Mouse (Mus musculus): ENCODE data around the gene Gatm. TPM values are rescaled to one million over a fixed set of nuclear protein-coding genes. Genes with fewer than 3 reads are reported as not detected.

The Gatm gene
- total and polyA plus RNA-seq, 3 experiments: 3.1 to 4.4 (median 3.3) TPM

DNA sequence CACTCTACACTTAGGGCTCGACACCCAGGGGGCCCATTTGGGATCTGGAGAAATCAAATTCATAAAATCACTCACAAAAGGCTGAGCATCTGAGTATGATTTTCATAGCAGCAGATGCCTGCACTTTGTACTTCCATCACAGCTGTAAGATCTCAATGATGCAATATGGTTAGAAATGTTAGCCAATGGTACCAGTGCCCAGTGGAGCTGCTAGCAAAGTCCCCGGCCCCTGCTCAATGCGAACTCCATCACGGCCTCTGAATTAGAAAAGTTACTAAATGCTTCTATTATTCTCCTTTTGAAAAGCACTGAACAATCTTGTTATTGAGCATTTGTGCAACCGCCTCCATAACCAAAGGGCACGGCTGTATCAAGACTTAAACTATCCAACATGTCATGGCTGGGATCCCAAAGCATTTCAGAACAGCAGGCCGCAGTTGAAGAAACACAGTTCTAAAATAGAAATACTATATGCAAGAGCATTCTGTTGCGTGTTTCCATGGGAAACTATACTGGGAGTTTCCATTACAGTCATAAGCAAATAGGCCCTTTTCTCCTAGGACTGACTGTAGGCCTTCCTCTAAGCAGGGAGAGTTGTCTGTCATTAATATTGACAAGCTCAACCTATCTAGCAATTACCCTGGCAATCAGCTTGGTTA, 23.1 kb downstream of the Gatm start:
- no peak overlapping the region for H3K4me3 ChIP-seq
- no peaks in the 10 kb centered on the region for H3K27me3 ChIP-seq (ENCODE audit: control insufficient read depth, insufficient read depth, low read length)
- 87% methylated on average over 8 of the region's 8 CpGs for WGBS
- no peaks in the 10 kb centered on the region for H3K4me1 ChIP-seq (ENCODE audit: control insufficient read depth, insufficient read depth, low read length)
- no peaks in the 10 kb centered on the region for H3K79me2 ChIP-seq (replicated peaks; ENCODE audit: control insufficient read depth, insufficient read depth, low read length)
- intact Hi-C loops (cut with DNase I): no loop called here
- no peak for TF ChIP-seq CTCF (IDR thresholded peaks at IDR 0.05)
- TF ChIP-seq POLR2A (IDR thresholded peaks at IDR 0.05; ENCODE audit: insufficient read depth, low read depth, low read length): no peak
- TF ChIP-seq EP300 (IDR thresholded peaks at IDR 0.05; ENCODE audit: insufficient read depth, low read depth, low read length): no peak
- DNase-seq: no peak
- H3K36me3 ChIP-seq (ENCODE audit: control insufficient read depth, insufficient read depth, low read length): no peaks in the 10 kb centered on the region
- no peak overlapping the region for H3K27ac ChIP-seq
- no peak overlapping the region for H3K9ac ChIP-seq (ENCODE audit: low read depth, low read length)

DNA sequence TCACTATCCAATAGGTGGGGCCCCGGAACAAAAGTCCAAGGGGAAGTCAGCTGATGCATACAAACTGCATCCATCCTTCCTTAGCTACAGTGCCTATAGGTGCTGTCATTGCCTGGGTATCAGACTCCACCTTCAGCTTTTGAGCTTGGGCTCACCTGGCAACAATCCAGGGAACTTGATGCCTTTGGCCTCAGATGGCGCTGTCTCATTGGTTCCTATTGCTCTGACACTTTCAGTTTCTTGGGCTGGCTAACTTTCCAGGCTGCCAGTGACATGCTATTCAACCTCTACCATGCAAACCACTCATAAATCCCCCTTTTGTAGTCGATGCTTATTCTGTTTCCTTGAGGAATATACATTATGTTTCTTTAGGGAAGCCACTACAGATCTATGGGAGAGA, 24.8 kb downstream of the Gatm start:
- Histone ChIP-seq H3K79me2 (replicated peaks; ENCODE audit: control insufficient read depth, insufficient read depth, low read length) (no peaks in the 10 kb centered on the region), H3K4me1 (ENCODE audit: control insufficient read depth, insufficient read depth, low read length) (peaks cover 5% of the 10 kb centered on the region), H3K27me3 (ENCODE audit: control insufficient read depth, insufficient read depth, low read length) (no peaks in the 10 kb centered on the region), H3K9ac (ENCODE audit: low read depth, low read length) (no peak overlapping the region), H3K27ac (no peak overlapping the region), H3K36me3 (ENCODE audit: control insufficient read depth, insufficient read depth, low read length) (no peaks in the 10 kb centered on the region), H3K4me3 (no peak overlapping the region)
- intact Hi-C loops (cut with DNase I): no loop called here
- DNase-seq: no peak
- no peak for TF ChIP-seq EP300 (IDR thresholded peaks at IDR 0.05; ENCODE audit: insufficient read depth, low read depth, low read length)
- TF ChIP-seq CTCF (IDR thresholded peaks at IDR 0.05): no peak
- no peak for TF ChIP-seq POLR2A (IDR thresholded peaks at IDR 0.05; ENCODE audit: insufficient read depth, low read depth, low read length)
- 65% methylated on average over 3 of the region's 3 CpGs for WGBS

DNA sequence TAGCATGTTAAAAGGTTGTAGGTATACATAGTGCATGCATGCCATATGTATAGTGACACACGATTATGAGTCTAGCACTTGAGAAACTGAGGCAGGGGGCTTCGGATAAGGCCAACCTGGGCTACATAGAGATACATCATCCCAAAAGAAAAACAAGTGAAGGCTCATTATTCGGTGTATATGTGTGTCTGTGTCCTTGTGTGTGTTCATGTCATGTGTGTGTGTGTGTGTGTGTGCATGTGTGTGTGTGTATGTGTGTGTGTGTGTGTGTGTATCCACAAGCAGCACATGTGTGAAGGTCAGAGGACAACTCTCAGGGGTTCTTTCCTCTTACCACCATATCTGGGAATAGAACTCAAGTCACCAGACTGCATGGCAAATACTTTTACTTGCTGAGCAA, 28.8 kb downstream of the Gatm start:
- H3K9ac ChIP-seq (ENCODE audit: low read depth, low read length): no peak overlapping the region
- no peaks in the 10 kb centered on the region for H3K27me3 ChIP-seq (ENCODE audit: control insufficient read depth, insufficient read depth, low read length)
- intact Hi-C loops (cut with DNase I): no loop called here
- H3K4me3 ChIP-seq: no peak overlapping the region
- no peaks in the 10 kb centered on the region for H3K36me3 ChIP-seq (ENCODE audit: control insufficient read depth, insufficient read depth, low read length)
- H3K27ac ChIP-seq: peak overlapping the region; percentile 50; the same call in 1 of the 2 replicates
- no peaks in the 10 kb centered on the region for H3K79me2 ChIP-seq (replicated peaks; ENCODE audit: control insufficient read depth, insufficient read depth, low read length)
- TF ChIP-seq POLR2A (IDR thresholded peaks at IDR 0.05; ENCODE audit: insufficient read depth, low read depth, low read length): no peak
- 81% methylated on average over 3 of the region's 3 CpGs for WGBS
- H3K4me1 ChIP-seq (ENCODE audit: control insufficient read depth, insufficient read depth, low read length): peaks cover 6% of the 10 kb centered on the region
- no peak for DNase-seq

DNA sequence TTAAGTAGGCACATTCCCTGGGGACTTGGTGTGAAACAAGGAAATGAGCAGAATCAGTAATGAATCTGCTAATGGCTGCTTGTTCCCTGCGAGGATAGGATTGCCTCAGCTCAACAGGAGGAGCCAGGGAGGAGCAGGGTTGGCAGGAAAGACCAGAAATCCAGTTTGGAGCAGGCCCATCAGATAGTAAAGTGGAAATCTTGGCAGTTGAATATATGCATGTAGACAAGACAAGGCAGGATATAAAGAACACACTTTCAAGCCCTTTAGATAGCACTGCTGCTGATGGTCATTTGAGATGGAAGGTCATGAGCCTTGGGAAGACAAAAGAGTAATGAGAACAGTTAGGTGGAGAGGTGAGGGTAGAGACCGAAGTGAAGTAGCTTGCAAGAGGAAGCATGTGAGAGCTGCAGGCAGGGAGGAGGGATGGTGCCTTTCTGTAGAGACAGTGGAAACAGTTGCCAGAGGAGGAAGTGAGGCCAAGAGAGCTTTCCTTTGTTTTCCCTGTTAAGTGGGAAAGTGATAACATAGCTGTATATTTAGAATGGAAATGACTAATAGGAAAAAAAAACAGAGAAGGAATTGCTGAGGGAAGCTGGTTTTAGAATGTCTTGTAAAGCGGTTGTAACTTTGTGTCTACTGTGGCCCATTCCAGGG, 29.6 kb downstream of the Gatm start:
- H3K27ac ChIP-seq: peak overlapping the region; percentile 50
- peaks cover 6% of the 10 kb centered on the region for H3K4me1 ChIP-seq (ENCODE audit: control insufficient read depth, insufficient read depth, low read length)
- no peaks in the 10 kb centered on the region for H3K79me2 ChIP-seq (replicated peaks; ENCODE audit: control insufficient read depth, insufficient read depth, low read length)
- WGBS: 10% methylated on average over 3 of the region's 3 CpGs
- no peaks in the 10 kb centered on the region for H3K27me3 ChIP-seq (ENCODE audit: control insufficient read depth, insufficient read depth, low read length)
- TF ChIP-seq CTCF (IDR thresholded peaks at IDR 0.05) (no peak), POLR2A (IDR thresholded peaks at IDR 0.05; ENCODE audit: insufficient read depth, low read depth, low read length) (no peak), EP300 (IDR thresholded peaks at IDR 0.05; ENCODE audit: insufficient read depth, low read depth, low read length) (no peak)
- no peak overlapping the region for H3K4me3 ChIP-seq
- no peak overlapping the region for H3K9ac ChIP-seq (ENCODE audit: low read depth, low read length)
- no peaks in the 10 kb centered on the region for H3K36me3 ChIP-seq (ENCODE audit: control insufficient read depth, insufficient read depth, low read length)
- peak in 1 of 2 experiments; percentile 56 for DNase-seq
- intact Hi-C loops (cut with DNase I): no loop called here

DNA sequence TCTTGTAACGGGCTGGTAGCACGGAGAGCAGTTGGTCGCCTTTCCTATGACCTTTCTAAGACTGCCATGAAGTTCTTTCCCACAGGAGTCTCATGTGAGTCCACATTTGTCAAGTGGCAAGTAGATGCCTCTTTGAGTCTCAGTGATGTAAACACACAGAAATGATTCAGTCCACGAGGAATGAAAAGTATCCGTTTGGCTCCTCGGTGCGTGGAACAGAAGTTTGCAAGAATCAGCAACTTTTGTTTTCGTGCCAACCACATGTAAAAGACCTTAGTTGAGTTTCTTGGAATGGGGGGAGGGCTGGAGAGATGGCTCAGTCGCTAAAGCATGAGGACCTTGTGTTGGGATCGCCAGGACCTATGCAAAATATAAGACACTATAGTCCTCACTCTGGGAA, 30.7 kb downstream of the Gatm start:
- 47% methylated on average over 10 of the region's 10 CpGs for WGBS
- Histone ChIP-seq H3K4me3 (no peak overlapping the region), H3K9ac (ENCODE audit: low read depth, low read length) (no peak overlapping the region), H3K4me1 (ENCODE audit: control insufficient read depth, insufficient read depth, low read length) (peaks cover 6% of the 10 kb centered on the region), H3K79me2 (replicated peaks; ENCODE audit: control insufficient read depth, insufficient read depth, low read length) (no peaks in the 10 kb centered on the region), H3K27ac (peak overlapping the region; percentile 7; the same call in 1 of the 2 replicates), H3K36me3 (ENCODE audit: control insufficient read depth, insufficient read depth, low read length) (no peaks in the 10 kb centered on the region), H3K27me3 (ENCODE audit: control insufficient read depth, insufficient read depth, low read length) (no peaks in the 10 kb centered on the region)
- TF ChIP-seq EP300 (IDR thresholded peaks at IDR 0.05; ENCODE audit: insufficient read depth, low read depth, low read length) (no peak), POLR2A (IDR thresholded peaks at IDR 0.05; ENCODE audit: insufficient read depth, low read depth, low read length) (no peak), CTCF (IDR thresholded peaks at IDR 0.05) (no peak)
- intact Hi-C loops (cut with DNase I): no loop called here
- DNase-seq: no peak

DNA sequence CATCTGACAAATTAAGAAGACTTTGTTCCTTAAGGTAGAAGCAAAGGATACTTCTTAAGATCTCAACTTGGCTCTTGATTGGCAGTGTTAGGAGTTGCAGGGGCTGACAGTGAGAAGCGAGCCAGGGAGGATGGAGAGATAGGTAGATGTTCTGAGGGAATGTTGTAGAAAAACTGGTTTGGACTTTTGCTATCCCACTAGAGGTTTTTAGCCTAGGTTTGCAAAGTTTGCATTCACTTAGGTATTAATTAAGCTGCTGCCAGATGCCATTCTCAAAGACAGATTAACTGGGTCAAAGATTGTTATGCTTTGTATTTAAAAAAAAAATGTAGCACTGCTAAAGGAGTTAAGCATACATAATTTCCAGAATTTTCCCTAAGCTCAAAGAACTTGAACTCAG, 33.8 kb downstream of the Gatm start:
- no peaks in the 10 kb centered on the region for H3K36me3 ChIP-seq (ENCODE audit: control insufficient read depth, insufficient read depth, low read length)
- intact Hi-C loops (cut with DNase I): no loop called here
- no peak for TF ChIP-seq POLR2A (IDR thresholded peaks at IDR 0.05; ENCODE audit: insufficient read depth, low read depth, low read length)
- no peak for TF ChIP-seq EP300 (IDR thresholded peaks at IDR 0.05; ENCODE audit: insufficient read depth, low read depth, low read length)
- TF ChIP-seq CTCF (IDR thresholded peaks at IDR 0.05): no peak

More for the DNA sequence above, 33.8 kb downstream of the Gatm start:
- H3K4me3 ChIP-seq: no peak overlapping the region
- no peaks in the 10 kb centered on the region for H3K27me3 ChIP-seq (ENCODE audit: control insufficient read depth, insufficient read depth, low read length)
- H3K79me2 ChIP-seq (replicated peaks; ENCODE audit: control insufficient read depth, insufficient read depth, low read length): no peaks in the 10 kb centered on the region
- H3K27ac ChIP-seq: no peak overlapping the region
- no peak overlapping the region for H3K9ac ChIP-seq (ENCODE audit: low read depth, low read length)
- WGBS: 82% methylated on average over 1 of the region's 1 CpGs
- DNase-seq: no peak
- H3K4me1 ChIP-seq (ENCODE audit: control insufficient read depth, insufficient read depth, low read length): peaks cover 6% of the 10 kb centered on the region
